Mouse (Mus musculus): Measurements from ENCODE around the gene Lig4. TPM values are rescaled to one million over a fixed set of nuclear protein-coding genes. Genes with fewer than 3 reads are reported as not detected.

Gene Lig4
- polyA plus RNA-seq (2014; fragmentation: Nextera tagmentation; extraction: Ambion mirVana), result 4.2 and 5.3 TPM in 2 replicates

DNA sequence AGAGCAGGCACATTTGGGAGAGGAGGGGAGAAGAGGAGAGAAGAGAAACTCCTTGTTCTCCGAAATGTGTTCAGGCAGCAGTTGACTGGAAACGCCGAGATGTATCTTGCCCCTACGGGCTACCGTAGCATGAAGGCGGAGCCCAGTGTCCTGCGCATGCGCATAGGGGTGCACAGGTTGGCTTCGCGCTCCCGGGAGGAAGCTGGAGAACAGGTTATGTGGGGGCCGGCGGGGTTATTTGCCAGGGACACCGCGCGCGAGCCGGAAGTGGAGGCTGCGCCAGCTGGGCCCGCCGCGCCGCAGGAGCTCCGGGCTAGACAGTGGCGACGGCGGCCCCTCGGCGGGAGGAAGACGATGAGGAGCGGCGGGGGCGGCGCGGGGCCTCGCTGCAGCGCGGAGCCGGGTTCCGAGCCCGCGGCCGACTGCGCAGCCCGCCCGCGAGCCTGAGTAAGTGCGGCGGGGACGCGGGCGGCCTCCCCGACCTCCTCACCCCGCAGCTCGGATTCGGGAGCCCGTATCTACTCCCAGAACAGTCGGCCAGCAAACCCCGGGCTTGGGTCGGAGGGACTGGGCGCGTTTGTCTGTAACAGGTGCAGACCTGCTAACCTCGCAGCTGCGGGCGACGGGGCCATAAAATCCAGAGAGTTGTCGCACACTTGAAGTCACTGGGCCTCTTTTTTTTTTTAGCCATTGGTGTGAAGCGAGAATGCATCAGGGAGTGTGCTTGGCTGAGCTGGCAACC, at the start of gene Lig4, which contains the start of gene Abhd13:
Lig4 (minus strand) TSS at position 114 of the 742 bp plus-strand sequence.
Abhd13 (plus strand) TSS at position 135 of the 742 bp plus-strand sequence.
- H3K27ac ChIP-seq (replicated peaks in 1 of 2; ENCODE audit: control insufficient read depth in 1 of 2, insufficient read depth in 1 of 2, low read depth in 2 of 2, low read length in 2 of 2), result peak within 1 kb of the TSS; percentile 64 to 84
- no peaks in the 10 kb centered on the region for H3K27me3 ChIP-seq (ENCODE audit: control insufficient read depth, insufficient read depth, low read length)
- H3K4me1 ChIP-seq (ENCODE audit: control insufficient read depth in 2 of 2, insufficient read depth in 2 of 2, low read length in 2 of 2), result peaks cover 7 to 30% of the 10 kb centered on the region in 2 experiments
- H3K4me2 ChIP-seq (ENCODE audit: low read length), result peak within 1 kb of the TSS; percentile 89
- peaks cover 11% of the 10 kb centered on the region for H3K36me3 ChIP-seq (ENCODE audit: control insufficient read depth, insufficient read depth, low read length)
- H3K4me3 ChIP-seq (ENCODE audit: control insufficient read depth in 1 of 2, insufficient read depth in 1 of 2, low read depth in 1 of 2, low read length in 2 of 2), result peak within 1 kb of the TSS; percentile 75 to 85
- no peaks in the 10 kb centered on the region for H3K9me3 ChIP-seq (ENCODE audit: control insufficient read depth, low read length)
- WGBS, result under 1% methylated on average over 68 of the region's 68 CpGs
- peak; percentile 63 for ATAC-seq (ENCODE audit: insufficient number of reproducible peaks, insufficient read depth, low FRiP score, low read depth)
- peak within 1 kb of the TSS; percentile 90 for H3K9ac ChIP-seq (ENCODE audit: low read length)

DNA sequence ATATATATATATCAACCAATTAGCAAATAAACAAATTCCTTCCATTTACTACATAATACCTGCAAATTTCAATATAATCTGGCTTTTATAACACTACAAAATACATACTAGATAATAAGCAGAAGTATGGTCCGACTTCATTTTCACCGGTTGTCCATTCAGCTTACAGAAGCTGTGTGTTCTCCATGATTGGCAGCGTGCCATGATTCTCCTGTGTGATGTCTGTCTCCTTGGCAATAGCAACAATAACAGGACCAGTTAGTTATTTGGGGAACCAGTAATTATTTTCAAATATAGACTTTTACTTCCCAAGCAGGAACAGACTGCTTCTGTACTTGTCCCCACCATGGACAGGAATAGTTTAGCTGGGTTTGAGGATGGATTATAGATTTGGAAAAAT, 39.7 kb upstream of the Lig4 start:
- ATAC-seq (ENCODE audit: insufficient number of reproducible peaks, insufficient read depth, low FRiP score, low read depth), result no peak
- Histone ChIP-seq H3K4me1 (ENCODE audit: control insufficient read depth in 2 of 2, insufficient read depth in 2 of 2, low read length in 2 of 2) (no peaks in the 10 kb centered on the region), H3K9me3 (ENCODE audit: control insufficient read depth, low read length) (no peaks in the 10 kb centered on the region), H3K4me3 (ENCODE audit: control insufficient read depth in 1 of 2, insufficient read depth in 1 of 2, low read depth in 1 of 2, low read length in 2 of 2) (no peak overlapping the region), H3K4me2 (ENCODE audit: low read length) (no peak overlapping the region), H3K27ac (replicated peaks in 1 of 2; ENCODE audit: control insufficient read depth in 1 of 2, insufficient read depth in 1 of 2, low read depth in 2 of 2, low read length in 2 of 2) (no peak overlapping the region), H3K27me3 (ENCODE audit: control insufficient read depth, insufficient read depth, low read length) (no peaks in the 10 kb centered on the region), H3K9ac (ENCODE audit: low read length) (no peak overlapping the region), H3K36me3 (ENCODE audit: control insufficient read depth, insufficient read depth, low read length) (no peaks in the 10 kb centered on the region)
- 34% methylated on average over 3 of the region's 3 CpGs for WGBS

DNA sequence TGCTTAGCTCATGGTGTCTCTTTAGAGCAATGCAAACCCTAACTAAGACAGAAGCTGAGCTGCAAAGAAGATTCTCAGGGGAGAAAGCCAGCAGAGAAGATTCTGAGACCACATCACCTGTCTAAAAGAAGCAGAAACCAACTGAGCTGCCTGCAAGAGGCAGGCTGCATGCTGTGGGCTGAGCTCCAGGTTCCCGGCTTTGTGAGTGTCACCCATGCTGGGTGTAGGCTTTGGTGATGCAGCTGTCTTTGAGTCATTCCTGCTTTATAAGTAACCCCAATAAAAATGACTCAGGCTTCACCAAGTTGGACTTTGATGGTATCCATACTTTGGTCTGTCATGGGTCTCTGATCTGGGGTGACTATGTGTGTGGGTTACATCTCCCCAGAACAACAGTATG, 38.8 kb upstream of the Lig4 start:
- Histone ChIP-seq H3K4me1 (ENCODE audit: control insufficient read depth in 2 of 2, insufficient read depth in 2 of 2, low read length in 2 of 2) (no peaks in the 10 kb centered on the region), H3K9me3 (ENCODE audit: control insufficient read depth, low read length) (no peaks in the 10 kb centered on the region), H3K4me3 (ENCODE audit: control insufficient read depth in 1 of 2, insufficient read depth in 1 of 2, low read depth in 1 of 2, low read length in 2 of 2) (no peak overlapping the region), H3K27ac (replicated peaks in 1 of 2; ENCODE audit: control insufficient read depth in 1 of 2, insufficient read depth in 1 of 2, low read depth in 2 of 2, low read length in 2 of 2) (no peak overlapping the region), H3K4me2 (ENCODE audit: low read length) (no peak overlapping the region), H3K27me3 (ENCODE audit: control insufficient read depth, insufficient read depth, low read length) (no peaks in the 10 kb centered on the region), H3K9ac (ENCODE audit: low read length) (no peak overlapping the region), H3K36me3 (ENCODE audit: control insufficient read depth, insufficient read depth, low read length) (no peaks in the 10 kb centered on the region)
- 59% methylated on average over 1 of the region's 1 CpGs for WGBS
- no peak for ATAC-seq (ENCODE audit: insufficient number of reproducible peaks, insufficient read depth, low FRiP score, low read depth)

DNA sequence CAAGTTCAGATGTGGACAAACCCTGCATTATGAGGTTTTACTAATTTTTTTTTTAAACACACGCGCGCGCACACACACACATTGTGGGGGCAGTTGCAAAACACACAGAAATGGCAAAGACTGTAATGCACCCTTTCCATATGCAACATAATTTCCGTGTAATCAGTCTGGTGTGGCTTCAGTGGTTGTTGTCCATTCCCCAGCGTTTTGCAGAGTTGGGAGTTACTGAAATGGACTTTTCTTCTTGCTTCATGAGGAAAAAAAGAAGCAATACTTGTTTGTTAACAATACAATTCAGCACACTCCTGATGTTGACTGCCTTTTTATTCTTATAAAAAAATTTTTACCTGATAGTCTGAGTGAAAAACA, 30.2 kb upstream of the Lig4 start:
- WGBS, result 37% methylated on average over 6 of the region's 6 CpGs
- Histone ChIP-seq H3K4me1 (ENCODE audit: control insufficient read depth in 2 of 2, insufficient read depth in 2 of 2, low read length in 2 of 2) (peaks cover 5 to 8% of the 10 kb centered on the region in 2 experiments; a peak in 2 of 4 replicates), H3K4me2 (ENCODE audit: low read length) (peak overlapping the region; percentile 84), H3K4me3 (ENCODE audit: control insufficient read depth in 1 of 2, insufficient read depth in 1 of 2, low read depth in 1 of 2, low read length in 2 of 2) (peak overlapping the region; percentile 45 to 49), H3K9ac (ENCODE audit: low read length) (no peak overlapping the region), H3K36me3 (ENCODE audit: control insufficient read depth, insufficient read depth, low read length) (no peaks in the 10 kb centered on the region), H3K27me3 (ENCODE audit: control insufficient read depth, insufficient read depth, low read length) (no peaks in the 10 kb centered on the region), H3K27ac (replicated peaks in 1 of 2; ENCODE audit: control insufficient read depth in 1 of 2, insufficient read depth in 1 of 2, low read depth in 2 of 2, low read length in 2 of 2) (no peak overlapping the region), H3K9me3 (ENCODE audit: control insufficient read depth, low read length) (no peaks in the 10 kb centered on the region)
- no peak for ATAC-seq (ENCODE audit: insufficient number of reproducible peaks, insufficient read depth, low FRiP score, low read depth)

DNA sequence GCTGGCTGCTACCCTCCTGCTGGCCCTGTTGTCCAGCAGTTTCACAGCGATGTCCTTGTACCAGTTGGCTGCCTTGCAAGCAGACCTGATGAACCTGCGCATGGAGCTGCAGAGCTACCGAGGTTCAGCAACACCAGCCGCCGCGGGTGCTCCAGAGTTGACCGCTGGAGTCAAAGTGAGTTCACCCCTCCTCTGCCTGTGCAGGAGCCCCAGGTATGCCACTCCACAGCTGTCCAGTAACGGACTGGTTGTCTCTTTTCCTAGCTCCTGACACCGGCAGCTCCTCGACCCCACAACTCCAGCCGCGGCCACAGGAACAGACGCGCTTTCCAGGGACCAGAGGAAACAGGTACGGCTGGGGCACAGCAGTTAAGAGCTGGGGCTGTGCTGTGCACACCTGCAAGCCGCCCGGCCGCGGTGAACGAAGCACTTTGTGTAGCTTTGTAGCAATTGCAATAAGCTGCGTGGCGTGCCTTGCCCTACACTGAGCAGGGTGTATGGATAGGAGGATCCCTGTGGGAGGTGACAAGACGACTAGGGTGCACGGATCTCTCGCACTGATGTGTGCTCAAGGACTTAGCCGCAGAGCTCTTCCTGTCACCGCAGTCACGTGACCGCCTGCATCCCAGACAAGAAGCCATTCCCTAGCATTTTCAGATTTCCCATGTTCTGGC, 29.6 kb upstream of the Lig4 start:
- WGBS, result 5% methylated on average over 29 of the region's 29 CpGs
- Histone ChIP-seq H3K4me3 (ENCODE audit: control insufficient read depth in 1 of 2, insufficient read depth in 1 of 2, low read depth in 1 of 2, low read length in 2 of 2) (peak overlapping the region; percentile 45 to 49), H3K27me3 (ENCODE audit: control insufficient read depth, insufficient read depth, low read length) (no peaks in the 10 kb centered on the region), H3K9me3 (ENCODE audit: control insufficient read depth, low read length) (no peaks in the 10 kb centered on the region), H3K9ac (ENCODE audit: low read length) (peak overlapping the region; percentile 58), H3K27ac (replicated peaks in 1 of 2; ENCODE audit: control insufficient read depth in 1 of 2, insufficient read depth in 1 of 2, low read depth in 2 of 2, low read length in 2 of 2) (no peak overlapping the region), H3K4me1 (ENCODE audit: control insufficient read depth in 2 of 2, insufficient read depth in 2 of 2, low read length in 2 of 2) (peaks cover 5 to 8% of the 10 kb centered on the region in 2 experiments; a peak in 2 of 4 replicates), H3K36me3 (ENCODE audit: control insufficient read depth, insufficient read depth, low read length) (no peaks in the 10 kb centered on the region), H3K4me2 (ENCODE audit: low read length) (peak overlapping the region; percentile 84)
- ATAC-seq (ENCODE audit: insufficient number of reproducible peaks, insufficient read depth, low FRiP score, low read depth), result no peak

DNA sequence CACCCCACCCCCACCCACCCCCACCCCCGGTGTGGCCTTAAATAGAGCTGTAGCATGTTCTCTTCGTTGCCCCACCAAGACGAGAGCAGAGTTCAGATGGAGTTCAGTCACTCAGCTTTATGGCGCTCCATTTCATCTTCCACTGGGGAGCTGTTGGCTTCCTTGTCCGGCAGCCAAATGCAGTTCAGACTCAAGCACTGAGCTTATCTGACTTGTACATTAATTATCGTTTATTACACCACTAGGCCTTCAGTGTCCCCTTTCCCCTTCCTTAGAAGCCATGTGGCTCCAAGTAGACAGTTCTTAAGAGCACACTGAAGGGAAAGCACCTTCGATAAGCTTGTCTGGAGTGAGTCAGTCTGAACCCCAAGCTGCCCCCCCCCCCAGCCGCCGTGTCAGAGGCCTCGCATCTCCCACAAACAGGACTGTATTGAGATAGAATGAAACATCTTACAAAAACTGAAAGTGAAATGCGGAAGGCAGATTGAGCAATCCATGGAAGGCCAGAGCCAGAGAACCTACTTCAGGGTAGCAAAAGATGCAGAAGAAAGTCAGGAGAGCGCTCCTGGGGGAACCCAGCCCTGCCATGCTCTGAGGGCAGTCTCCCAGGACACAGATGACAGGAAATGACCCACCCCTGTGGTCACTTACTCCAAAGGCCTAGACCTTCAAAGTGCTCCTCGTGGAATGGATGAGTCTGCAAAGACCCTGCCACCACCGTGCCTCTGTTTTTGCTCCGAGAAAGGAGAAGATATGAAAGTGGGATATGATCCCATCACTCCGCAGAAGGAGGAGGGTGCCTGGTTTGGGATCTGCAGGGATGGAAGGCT, 28.9 kb upstream of the Lig4 start, which contains the start of gene Tnfsf13b:
Tnfsf13b (plus strand) TSS at position 312 of the 830 bp plus-strand sequence.
- H3K36me3 ChIP-seq (ENCODE audit: control insufficient read depth, insufficient read depth, low read length), result no peaks in the 10 kb centered on the region
- peak within 1 kb of the TSS; percentile 58 for H3K9ac ChIP-seq (ENCODE audit: low read length)
- H3K27me3 ChIP-seq (ENCODE audit: control insufficient read depth, insufficient read depth, low read length), result no peaks in the 10 kb centered on the region
- no peak for ATAC-seq (ENCODE audit: insufficient number of reproducible peaks, insufficient read depth, low FRiP score, low read depth)
- H3K4me1 ChIP-seq (ENCODE audit: control insufficient read depth in 2 of 2, insufficient read depth in 2 of 2, low read length in 2 of 2), result peaks cover 5 to 8% of the 10 kb centered on the region in 2 experiments; a peak in 2 of 4 replicates
- no peaks in the 10 kb centered on the region for H3K9me3 ChIP-seq (ENCODE audit: control insufficient read depth, low read length)
- WGBS, result 61% methylated on average over 16 of the region's 16 CpGs
- H3K4me3 ChIP-seq (ENCODE audit: control insufficient read depth in 1 of 2, insufficient read depth in 1 of 2, low read depth in 1 of 2, low read length in 2 of 2), result peak within 1 kb of the TSS; percentile 45 to 49
- H3K27ac ChIP-seq (replicated peaks in 1 of 2; ENCODE audit: control insufficient read depth in 1 of 2, insufficient read depth in 1 of 2, low read depth in 2 of 2, low read length in 2 of 2), result no peak within 1 kb of the TSS
- H3K4me2 ChIP-seq (ENCODE audit: low read length), result peak within 1 kb of the TSS; percentile 84

DNA sequence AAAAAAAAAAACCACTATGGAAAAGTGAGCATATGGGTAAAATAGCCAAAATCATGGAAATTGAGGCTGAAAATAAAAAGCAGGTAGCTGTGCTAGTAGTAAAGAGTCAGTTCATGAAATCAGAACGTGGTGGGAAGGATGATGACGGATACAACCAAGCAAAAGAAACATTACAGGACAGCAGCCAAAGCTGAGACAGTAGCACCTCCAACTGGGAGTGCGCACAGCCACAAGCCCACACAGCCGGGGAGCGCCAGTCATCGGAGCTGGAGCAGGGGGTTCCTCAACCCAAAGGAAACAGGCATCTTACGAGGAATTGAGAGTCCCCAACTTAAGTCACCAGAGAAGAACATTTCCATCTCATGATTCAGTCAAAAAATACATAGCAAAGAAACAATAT, 26.6 kb upstream of the Lig4 start:
- Histone ChIP-seq H3K27me3 (ENCODE audit: control insufficient read depth, insufficient read depth, low read length) (no peaks in the 10 kb centered on the region), H3K4me3 (ENCODE audit: control insufficient read depth in 1 of 2, insufficient read depth in 1 of 2, low read depth in 1 of 2, low read length in 2 of 2) (no peak overlapping the region), H3K27ac (replicated peaks in 1 of 2; ENCODE audit: control insufficient read depth in 1 of 2, insufficient read depth in 1 of 2, low read depth in 2 of 2, low read length in 2 of 2) (no peak overlapping the region), H3K4me1 (ENCODE audit: control insufficient read depth in 2 of 2, insufficient read depth in 2 of 2, low read length in 2 of 2) (peaks cover 5 to 8% of the 10 kb centered on the region in 2 experiments; a peak in 2 of 4 replicates), H3K9ac (ENCODE audit: low read length) (no peak overlapping the region), H3K9me3 (ENCODE audit: control insufficient read depth, low read length) (no peaks in the 10 kb centered on the region), H3K36me3 (ENCODE audit: control insufficient read depth, insufficient read depth, low read length) (no peaks in the 10 kb centered on the region), H3K4me2 (ENCODE audit: low read length) (no peak overlapping the region)
- no peak for ATAC-seq (ENCODE audit: insufficient number of reproducible peaks, insufficient read depth, low FRiP score, low read depth)
- WGBS, result 72% methylated on average over 7 of the region's 7 CpGs

All from heart, embryonic 14.5 days (tissue).